Mouse (Mus musculus): ENCODE results near the gene Gm49359. TPM values are rescaled to one million over a fixed set of nuclear protein-coding genes. Genes with fewer than 3 reads are reported as not detected.
"Not testable (repeated sequence)": the region's sequence is repeated elsewhere in the genome, so short reads cannot be mapped to it uniquely, and the experiment has no call there.

Gene Gm49359
- not detected in 2 replicates for polyA plus RNA-seq (2012; ENCODE audit: insufficient read depth, insufficient read length, low replicate concordance, missing spikeins)

GRCm38 (mm10) chr13:62466424-62467334 lies at the start of gene Gm49359:
Gene Gm49359, minus strand, starts transcription at chr13:62466832.
- H3K27ac ChIP-seq (ENCODE audit: insufficient read depth, low read depth, low read length), result peak within 1 kb of the TSS; percentile 76
- 2% methylated on average over 28 of the region's 28 CpGs for WGBS
- not testable (repeated sequence) for H3K4me1 ChIP-seq (ENCODE audit: control insufficient read depth, insufficient read depth, low read length)
- peak within 1 kb of the TSS; percentile 88 for H3K4me3 ChIP-seq (ENCODE audit: insufficient read depth, low read depth, low read length)

DNA sequence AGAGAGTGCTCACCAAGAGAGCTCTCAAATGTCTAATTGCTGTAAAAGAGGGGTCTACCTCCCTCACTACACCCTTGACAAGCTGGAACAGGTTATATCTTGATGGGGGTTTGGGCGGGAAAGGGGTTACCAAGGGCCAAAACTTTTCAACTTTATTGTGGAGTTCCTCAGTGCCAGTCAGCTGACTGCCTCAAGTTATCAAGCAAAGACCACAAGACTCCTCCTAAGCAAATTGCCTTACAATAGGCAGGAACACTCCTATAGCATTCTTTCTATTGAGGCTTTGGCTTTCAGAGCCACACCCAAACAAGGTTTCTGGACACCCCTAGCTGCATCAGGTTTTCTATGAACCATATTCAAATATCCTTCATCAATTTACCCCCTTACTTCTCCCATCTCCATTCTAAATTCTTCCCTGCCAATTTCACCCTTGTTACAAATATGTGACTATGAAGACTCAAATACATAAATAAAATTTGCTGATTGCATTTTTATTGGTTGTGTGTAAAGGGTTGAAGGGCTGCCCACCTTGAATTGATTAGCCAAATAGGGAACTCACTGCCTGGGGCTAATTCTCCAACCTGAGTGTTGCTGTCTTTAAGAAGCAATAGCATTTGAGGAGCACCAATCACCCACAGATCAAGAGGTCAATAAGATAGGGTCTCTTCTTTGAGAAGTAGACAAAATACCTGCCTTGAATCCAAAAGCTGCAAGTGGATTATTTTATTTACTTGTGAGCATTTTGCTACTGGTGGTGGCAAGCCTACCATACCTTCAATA lies 44.2 kb upstream of the Gm49359 start:
- 89% methylated on average over 1 of the region's 1 CpGs for WGBS
- not testable (repeated sequence) for H3K27ac ChIP-seq (ENCODE audit: insufficient read depth, low read depth, low read length); H3K4me1 ChIP-seq (ENCODE audit: control insufficient read depth, insufficient read depth, low read length); H3K4me3 ChIP-seq (ENCODE audit: insufficient read depth, low read depth, low read length)

DNA sequence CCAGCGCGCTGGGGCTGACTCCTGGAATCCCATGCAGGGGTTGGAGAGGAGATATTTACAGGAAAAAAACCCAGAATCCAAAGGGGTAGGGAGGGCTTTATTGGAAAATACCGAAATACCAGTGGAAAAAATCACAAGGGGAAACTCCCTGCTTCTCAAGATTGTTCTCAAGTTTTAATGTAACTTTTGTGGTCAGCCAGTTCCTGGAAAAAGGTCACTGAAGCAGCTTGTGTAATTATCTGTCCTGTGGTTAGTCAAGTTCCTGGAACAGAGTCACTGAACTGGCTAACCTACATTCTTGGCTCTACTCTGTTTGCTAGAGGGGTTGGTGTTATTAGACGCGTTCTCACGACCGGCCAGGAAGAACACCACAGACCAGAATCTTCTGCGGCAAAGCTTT lies 6.0 kb upstream of the Gm49359 start:
- not testable (repeated sequence) for H3K4me3 ChIP-seq (ENCODE audit: insufficient read depth, low read depth, low read length); H3K27ac ChIP-seq (ENCODE audit: insufficient read depth, low read depth, low read length); H3K4me1 ChIP-seq (ENCODE audit: control insufficient read depth, insufficient read depth, low read length)
- WGBS, result 96% methylated on average over 8 of the region's 8 CpGs

DNA sequence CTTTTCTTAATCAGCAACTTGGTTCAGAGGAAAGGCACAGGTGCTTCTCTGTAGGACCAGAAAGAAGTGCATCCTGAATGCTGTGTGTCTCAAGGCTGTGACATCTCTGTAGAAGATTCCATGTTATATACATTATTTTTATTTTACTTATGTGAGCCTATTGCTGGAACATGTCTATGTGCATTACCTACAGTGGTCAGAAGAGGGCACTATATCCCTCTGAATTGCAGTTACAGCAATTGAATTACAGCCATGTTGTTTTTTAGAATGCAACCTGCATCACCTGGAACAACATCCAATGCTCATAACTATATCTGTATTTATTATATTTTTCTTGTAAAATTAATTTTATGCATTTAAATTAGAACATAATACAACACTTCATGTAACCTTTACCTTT lies 3.3 kb upstream of the Gm49359 start:
- not testable (repeated sequence) for H3K4me1 ChIP-seq (ENCODE audit: control insufficient read depth, insufficient read depth, low read length); H3K27ac ChIP-seq (ENCODE audit: insufficient read depth, low read depth, low read length); H3K4me3 ChIP-seq (ENCODE audit: insufficient read depth, low read depth, low read length)

Other genes starting within 250 kb of the Gm49359 start
- gene Gm3604, start 83.7 kb downstream of the Gm49359 start, polyA plus RNA-seq (2012; ENCODE audit: insufficient read depth, insufficient read length, low replicate concordance, missing spikeins), result not detected in 2 replicates
- gene Zfp935, start 91.7 kb upstream of the Gm49359 start, polyA plus RNA-seq (2012; ENCODE audit: insufficient read depth, insufficient read length, low replicate concordance, missing spikeins), result not detected in 2 replicates
- not detected in 2 replicates for gene Zfp934, start 104.4 kb upstream of the Gm49359 start, polyA plus RNA-seq (2012; ENCODE audit: insufficient read depth, insufficient read length, low replicate concordance, missing spikeins)
- gene 6720489N17Rik, start 157.3 kb upstream of the Gm49359 start, polyA plus RNA-seq (2012; ENCODE audit: insufficient read depth, insufficient read length, low replicate concordance, missing spikeins), result not detected in 2 replicates